Mouse (Mus musculus) intestine, postnatal 0 days (tissue): ENCODE measurements at regions not wholly inside any gene's neighbourhood (a gene's known extent, or its start where the extent isn't known, plus 50 kb on each side); places are given as distances from the start of the nearest gene placed in this dataset.

Experiments
- ATAC-seq: fragments of 200-750 bp; cut with Nextera tagmentation; 2 replicates; pipeline ENCODE4 v1.8.0; 2017; ENCODE audit warnings: mild to moderate bottlenecking, moderate TSS enrichment, moderate library complexity
- H3K27ac ChIP-seq: fragments of 300-500 bp; sonication (generic); 2 replicates; pipeline ENCODE4 v1.5.1; 2014; ENCODE audit warnings: mild to moderate bottlenecking, low read depth, low read length, moderate library complexity
- H3K27me3 ChIP-seq: fragments of 300-500 bp; sonication (generic); replicated peaks from 2 replicates; pipeline ENCODE4 v1.6.1; 2014; ENCODE audit warnings: low read length, mixed read lengths; ENCODE audit not compliant: control insufficient read depth, insufficient read depth
- H3K36me3 ChIP-seq: fragments of 300-500 bp; sonication (generic); 2 replicates; pipeline ENCODE4 v1.6.1; 2014; ENCODE audit warnings: mild to moderate bottlenecking, moderate library complexity; ENCODE audit not compliant: control insufficient read depth, insufficient read depth
- H3K4me1 ChIP-seq: fragments of 300-500 bp; sonication (generic); replicated peaks from 2 replicates; pipeline ENCODE4 v1.6.1; 2014; ENCODE audit warnings: antibody characterized with exemption, low read length, mixed read lengths; ENCODE audit not compliant: control insufficient read depth, insufficient read depth
- H3K4me2 ChIP-seq: fragments of 300-500 bp; sonication (generic); replicated peaks from 2 replicates; pipeline ENCODE4 v1.6.1; 2014; ENCODE audit warnings: low read depth, mild to moderate bottlenecking, moderate library complexity
- H3K4me3 ChIP-seq: fragments of 300-500 bp; sonication (generic); 2 replicates; pipeline ENCODE4 v1.5.1; 2014; ENCODE audit warnings: low read depth, low read length
- H3K9ac ChIP-seq: fragments of 300-500 bp; sonication (generic); 2 replicates; pipeline ENCODE4 v1.6.1; 2014; ENCODE audit warnings: mild to moderate bottlenecking, low read depth, low read length
- H3K9me3 ChIP-seq: fragments of 300-500 bp; sonication (generic); 2 replicates; pipeline ENCODE4 v1.6.1; 2016; ENCODE audit warnings: mixed run types; ENCODE audit not compliant: control insufficient read depth
- CTCF ChIP-seq: sonication (generic); IDR thresholded peaks from 2 replicates; pipeline ENCODE4 v1.5.1; 2016; ENCODE audit warnings: low read depth, mild to moderate bottlenecking, control low read depth, antibody characterized with exemption, moderate library complexity
- WGBS: fragments of 180-500 bp; shearing (Covaris S2); extraction: QIAGEN DNeasy Blood & Tissue Kit; methylation state at CpG from one replicate; pipeline ENCODE4 v1.1.7; 2014; 5-methylcytosine and 5-hydroxymethylcytosine counted together

- Histone ChIP-seq H3K27ac (no peak overlapping the region), H3K27me3 (no peaks in the 10 kb centered on the region), H3K9ac (no peak overlapping the region), H3K36me3 (no peaks in the 10 kb centered on the region), H3K4me1 (no peaks in the 10 kb centered on the region), H3K9me3 (no peaks in the 10 kb centered on the region), H3K4me2 (no peak overlapping the region), H3K4me3 (no peak overlapping the region)
- no peak for ATAC-seq
- WGBS: 91% methylated on average over 12 of the region's 12 CpGs
- TF ChIP-seq CTCF: no peak
Observed at GRCm38 (mm10) chr14:48748976-48749375, 75.4 kb upstream of the Otx2 start.

GRCm38 (mm10) chr14:48747936-48748335, 74.3 kb upstream of the Otx2 start:
- no peak for TF ChIP-seq CTCF
- Histone ChIP-seq H3K27me3 (no peaks in the 10 kb centered on the region), H3K4me2 (no peak overlapping the region), H3K9me3 (no peaks in the 10 kb centered on the region), H3K36me3 (no peaks in the 10 kb centered on the region), H3K27ac (no peak overlapping the region), H3K4me1 (no peaks in the 10 kb centered on the region), H3K9ac (no peak overlapping the region), H3K4me3 (no peak overlapping the region)
- WGBS: 100% methylated on average over 1 of the region's 1 CpGs
- no peak for ATAC-seq

GRCm38 (mm10) chr14:48740942-48741602, 67.5 kb upstream of the Otx2 start:
- Histone ChIP-seq H3K9me3 (no peaks in the 10 kb centered on the region), H3K9ac (no peak overlapping the region), H3K27ac (no peak overlapping the region), H3K4me3 (no peak overlapping the region), H3K27me3 (no peaks in the 10 kb centered on the region), H3K4me2 (no peak overlapping the region), H3K4me1 (no peaks in the 10 kb centered on the region), H3K36me3 (no peaks in the 10 kb centered on the region)
- no peak for TF ChIP-seq CTCF
- ATAC-seq: no peak
- WGBS: 64% methylated on average over 7 of the region's 7 CpGs

GRCm38 (mm10) chr14:48739121-48739520, 65.5 kb upstream of the Otx2 start:
- no peaks in the 10 kb centered on the region for H3K27me3 ChIP-seq
- no peaks in the 10 kb centered on the region for H3K36me3 ChIP-seq
- H3K9me3 ChIP-seq: no peaks in the 10 kb centered on the region
- H3K9ac ChIP-seq: no peak overlapping the region
- H3K4me2 ChIP-seq: no peak overlapping the region
- ATAC-seq: no peak
- H3K4me3 ChIP-seq: no peak overlapping the region
- no peaks in the 10 kb centered on the region for H3K4me1 ChIP-seq
- no peak for TF ChIP-seq CTCF
- no peak overlapping the region for H3K27ac ChIP-seq
- 86% methylated on average over 4 of the region's 4 CpGs for WGBS

GRCm38 (mm10) chr14:48738641-48739040, 65.0 kb upstream of the Otx2 start:
- Histone ChIP-seq H3K27me3 (no peaks in the 10 kb centered on the region), H3K9ac (no peak overlapping the region), H3K9me3 (no peaks in the 10 kb centered on the region), H3K4me2 (no peak overlapping the region), H3K4me3 (no peak overlapping the region), H3K27ac (no peak overlapping the region), H3K36me3 (no peaks in the 10 kb centered on the region), H3K4me1 (no peaks in the 10 kb centered on the region)
- no peak for TF ChIP-seq CTCF
- no peak for ATAC-seq
- 57% methylated on average over 10 of the region's 10 CpGs for WGBS

GRCm38 (mm10) chr14:48738213-48738612, 64.6 kb upstream of the Otx2 start:
- no peaks in the 10 kb centered on the region for H3K4me1 ChIP-seq
- no peaks in the 10 kb centered on the region for H3K27me3 ChIP-seq
- WGBS: 76% methylated on average over 10 of the region's 10 CpGs
- no peak overlapping the region for H3K4me3 ChIP-seq
- H3K36me3 ChIP-seq: no peaks in the 10 kb centered on the region
- no peaks in the 10 kb centered on the region for H3K9me3 ChIP-seq
- H3K27ac ChIP-seq: no peak overlapping the region
- no peak for TF ChIP-seq CTCF
- no peak overlapping the region for H3K9ac ChIP-seq
- no peak for ATAC-seq
- no peak overlapping the region for H3K4me2 ChIP-seq
